In genomic region chr14:20916625-20917612, GRCm38 (mm10) we compare ENCODE assay signal across 21 mouse cellular contexts. TPM values are rescaled to one million over a fixed set of nuclear protein-coding genes. Genes with fewer than 3 reads are reported as not detected.
DNase-seq lines count a peak whose midpoint lies in the region; ATAC-seq and TF ChIP-seq lines count a peak whose summit lies in the region.
"Had no signal": no experiment of that assay in that cellular context is flagged by ENCODE, and none has a peak within 500 bp of the region (broad histone marks: within the 10 kb centered on the region; RNA-seq: fewer than 3 reads in every experiment).

No protein-coding gene starts in this region.

- no peak for TF ChIP-seq POLR2A in MEL (IDR thresholded peaks at IDR 0.05; ENCODE audit: control insufficient read depth in 1 of 2, insufficient read depth in 1 of 2, low read depth in 1 of 2, low read length in 2 of 2, poor library complexity in 1 of 2)

- no peak overlapping the region for H3K4me3 ChIP-seq in MEL (ENCODE audit: control insufficient read depth in 1 of 2, insufficient read depth in 1 of 2, low read depth in 2 of 2, low read length in 2 of 2)
- H3K4me3 ChIP-seq in liver, embryonic 12.5 days = no peak overlapping the region
- no peak overlapping the region for H3K4me3 ChIP-seq in liver, embryonic 16.5 days (ENCODE audit: low read depth, low read length)
- H3K4me3 ChIP-seq in kidney, embryonic 14.5 days (ENCODE audit: low read length) = no peak overlapping the region
- H3K4me3 ChIP-seq in forebrain, embryonic 15.5 days = no peak overlapping the region
- H3K4me3 ChIP-seq: embryonic facial prominence, embryonic 15.5 days; erythroblast, embryonic 14.5 days; forebrain, embryonic 10.5 days; heart, embryonic 13.5 days; hindbrain, embryonic 15.5 days had no signal

- TF ChIP-seq EP300 in MEL (IDR thresholded peaks at IDR 0.05; ENCODE audit: low read depth in 1 of 2, low read length in 2 of 2) = peak; percentile 88 to 89

- H3K9me3 ChIP-seq in MEL (replicated peaks; ENCODE audit: insufficient read depth, low read length) = no peaks in the 10 kb centered on the region
- H3K9me3 ChIP-seq in liver, embryonic 12.5 days (replicated peaks) = no peaks in the 10 kb centered on the region
- H3K9me3 ChIP-seq in liver, embryonic 16.5 days (replicated peaks; ENCODE audit: control insufficient read depth, low read length) = no peaks in the 10 kb centered on the region
- H3K9me3 ChIP-seq in kidney, embryonic 14.5 days (ENCODE audit: control insufficient read depth, low read length) = no peaks in the 10 kb centered on the region
- no peaks in the 10 kb centered on the region for H3K9me3 ChIP-seq in forebrain, embryonic 15.5 days
- H3K9me3 ChIP-seq: embryonic facial prominence, embryonic 15.5 days; forebrain, embryonic 10.5 days; heart, embryonic 13.5 days; hindbrain, embryonic 15.5 days had no signal

- peak overlapping the region; percentile 33; the same call in 1 of the 2 replicates for H3K4me2 ChIP-seq in liver, embryonic 12.5 days
- H3K4me2 ChIP-seq in liver, embryonic 16.5 days (ENCODE audit: low read depth, low read length) = no peak overlapping the region
- no peak overlapping the region for H3K4me2 ChIP-seq in kidney, embryonic 14.5 days (replicated peaks; ENCODE audit: low read depth, low read length)
- H3K4me2 ChIP-seq in forebrain, embryonic 15.5 days (replicated peaks) = no peak overlapping the region
- H3K4me2 ChIP-seq: embryonic facial prominence, embryonic 15.5 days; heart, embryonic 13.5 days; hindbrain, embryonic 15.5 days had no signal

- ATAC-seq in liver, embryonic 12.5 days = peak; percentile 65; the same call in 1 of the 2 replicates
- ATAC-seq in liver, embryonic 16.5 days (ENCODE audit: low read depth) = peak; percentile 64
- ATAC-seq in kidney, embryonic 14.5 days (ENCODE audit: low FRiP score, low TSS enrichment) = no peak
- no peak for ATAC-seq in forebrain, embryonic 15.5 days (replicated peaks)
- ATAC-seq: forebrain, embryonic 14.5 days had no signal

- peaks cover 0 to 34% of the 10 kb centered on the region in 2 experiments; a peak in 2 of 4 replicates for H3K36me3 ChIP-seq in MEL (ENCODE audit: control insufficient read depth in 1 of 2, insufficient read depth in 2 of 2, low read length in 2 of 2)
- no peaks in the 10 kb centered on the region for H3K36me3 ChIP-seq in liver, embryonic 12.5 days
- no peaks in the 10 kb centered on the region for H3K36me3 ChIP-seq in liver, embryonic 16.5 days (ENCODE audit: control insufficient read depth, insufficient read depth)
- no peaks in the 10 kb centered on the region for H3K36me3 ChIP-seq in kidney, embryonic 14.5 days (ENCODE audit: control insufficient read depth, insufficient read depth, low read length)
- no peaks in the 10 kb centered on the region for H3K36me3 ChIP-seq in forebrain, embryonic 15.5 days
- H3K36me3 ChIP-seq: embryonic facial prominence, embryonic 15.5 days; forebrain, embryonic 10.5 days; heart, embryonic 13.5 days; hindbrain, embryonic 15.5 days had no signal

- no peak for TF ChIP-seq RAD21 in MEL (IDR thresholded peaks at IDR 0.05; ENCODE audit: low read depth, low read length)

- no peaks in the 10 kb centered on the region for H3K27me3 ChIP-seq in MEL (ENCODE audit: control insufficient read depth in 1 of 2, insufficient read depth in 2 of 2, low read length in 2 of 2)
- H3K27me3 ChIP-seq in liver, embryonic 12.5 days (replicated peaks) = no peaks in the 10 kb centered on the region
- H3K27me3 ChIP-seq in liver, embryonic 16.5 days (ENCODE audit: control insufficient read depth, insufficient read depth, low read depth, low read length) = no peaks in the 10 kb centered on the region
- H3K27me3 ChIP-seq in kidney, embryonic 14.5 days (ENCODE audit: control insufficient read depth, insufficient read depth, low read length) = no peaks in the 10 kb centered on the region
- no peaks in the 10 kb centered on the region for H3K27me3 ChIP-seq in forebrain, embryonic 15.5 days
- H3K27me3 ChIP-seq: embryonic facial prominence, embryonic 15.5 days; heart, embryonic 13.5 days; hindbrain, embryonic 15.5 days had no signal

- H3K4me1 ChIP-seq in MEL (ENCODE audit: control insufficient read depth in 1 of 2, insufficient read depth in 2 of 2, low read length in 2 of 2) = peaks cover 15 to 27% of the 10 kb centered on the region in 2 experiments
- H3K4me1 ChIP-seq in liver, embryonic 12.5 days = peaks cover 34% of the 10 kb centered on the region
- H3K4me1 ChIP-seq in liver, embryonic 16.5 days (ENCODE audit: control insufficient read depth, low read depth, low read length) = no peaks in the 10 kb centered on the region; the same call in 1 of the 2 replicates
- no peaks in the 10 kb centered on the region for H3K4me1 ChIP-seq in kidney, embryonic 14.5 days (ENCODE audit: control insufficient read depth, insufficient read depth, low read length)
- H3K4me1 ChIP-seq in forebrain, embryonic 15.5 days = no peaks in the 10 kb centered on the region
- H3K4me1 ChIP-seq: embryonic facial prominence, embryonic 15.5 days; forebrain, embryonic 10.5 days; heart, embryonic 13.5 days; hindbrain, embryonic 15.5 days had no signal

- DNase-seq in 416B (ENCODE audit: low read depth) (peak; percentile 84), MEL (ENCODE audit: low read depth, low spot score) (peak; percentile 66)
- no peak for DNase-seq in adrenal gland, adult 18-20 months (ENCODE audit: low spot score in 2 of 2)
- no peak for DNase-seq in retina, postnatal 1 day
- DNase-seq: adrenal gland, adult 8-10 months; adrenal gland, postnatal 36 days; cerebellum, adult 11-12 months; cerebellum, adult 9-10 months; cerebellum, postnatal 25 days; gastrocnemius, postnatal 36 days; heart, postnatal 36 days had no signal

- H3K27ac ChIP-seq in MEL (ENCODE audit: control insufficient read depth, low read depth, low read length) = peak overlapping the region; percentile 50
- no peak overlapping the region for H3K27ac ChIP-seq in liver, embryonic 12.5 days
- no peak overlapping the region for H3K27ac ChIP-seq in liver, embryonic 16.5 days (ENCODE audit: low read length)
- no peak overlapping the region for H3K27ac ChIP-seq in kidney, embryonic 14.5 days (ENCODE audit: low read depth, low read length)
- H3K27ac ChIP-seq in forebrain, embryonic 15.5 days (replicated peaks) = no peak overlapping the region
- H3K27ac ChIP-seq: embryonic facial prominence, embryonic 15.5 days; forebrain, embryonic 10.5 days; heart, embryonic 13.5 days; hindbrain, embryonic 15.5 days had no signal

- no peak overlapping the region for H3K9ac ChIP-seq in MEL (ENCODE audit: control insufficient read depth, low read depth, low read length, poor library complexity, severe bottlenecking)
- H3K9ac ChIP-seq in liver, embryonic 12.5 days = no peak overlapping the region
- no peak overlapping the region for H3K9ac ChIP-seq in liver, embryonic 16.5 days (ENCODE audit: low read depth, low read length)
- H3K9ac ChIP-seq in kidney, embryonic 14.5 days (ENCODE audit: low read depth, low read length) = no peak overlapping the region
- no peak overlapping the region for H3K9ac ChIP-seq in forebrain, embryonic 15.5 days (replicated peaks)
- H3K9ac ChIP-seq: embryonic facial prominence, embryonic 15.5 days; heart, embryonic 13.5 days; hindbrain, embryonic 15.5 days had no signal

- no peak for TF ChIP-seq CTCF in MEL (IDR thresholded peaks at IDR 0.05 in 2 of 3, conservative IDR thresholded peaks at IDR 0.05 in 1 of 3; ENCODE audit: control insufficient read depth in 1 of 3, insufficient read depth in 1 of 3, low read depth in 2 of 3, low read length in 3 of 3, poor library complexity in 1 of 3, severe bottlenecking in 1 of 3)

- 45% methylated on average over 7 of the region's 7 CpGs for WGBS in liver, embryonic 12.5 days (ENCODE audit: insufficient replicate concordance)
- 38% methylated on average over 7 of the region's 7 CpGs for WGBS in liver, embryonic 16.5 days (ENCODE audit: insufficient replicate concordance)
- WGBS in kidney, embryonic 14.5 days = 92% methylated on average over 7 of the region's 7 CpGs
- 91% methylated on average over 7 of the region's 7 CpGs for WGBS in forebrain, embryonic 15.5 days

- H3K79me2 ChIP-seq in MEL (ENCODE audit: control insufficient read depth, insufficient read depth, low read length, poor library complexity) = no peaks in the 10 kb centered on the region

TF ChIP-seq in MEL, 35 proteins besides CTCF, POLR2A, EP300 and RAD21 (continues in another document):
- TF ChIP-seq SMC3 (IDR thresholded peaks at IDR 0.05; ENCODE audit: low read depth, low read length) (no peak), GABPA (IDR thresholded peaks at IDR 0.05; ENCODE audit: low read depth, low read length) (no peak), MXI1 (IDR thresholded peaks at IDR 0.05; ENCODE audit: low read depth, low read length) (0 out of 2 replicates have a peak, but pooled peaks have one; percentile 38), HCFC1 (IDR thresholded peaks at IDR 0.05; ENCODE audit: low read depth, low read length) (peak; percentile 54; the same call in 1 of the 2 replicates), E2F4 (IDR thresholded peaks at IDR 0.05; ENCODE audit: borderline replicate concordance, low read depth, low read length) (no peak), ELF1 (IDR thresholded peaks at IDR 0.05; ENCODE audit: low read depth, low read length) (no peak), ZKSCAN1 (IDR thresholded peaks at IDR 0.05; ENCODE audit: low read depth, low read length) (no peak), KAT2A (conservative IDR thresholded peaks at IDR 0.05; ENCODE audit: low read depth, low read length) (no peak), MEF2A (IDR thresholded peaks at IDR 0.05; ENCODE audit: extremely low read depth, insufficient replicate concordance, low read depth, low read length, poor library complexity, severe bottlenecking) (peak; percentile 76; the same call in 1 of the 2 replicates), RCOR1 (IDR thresholded peaks at IDR 0.05; ENCODE audit: low read depth, low read length) (peak; percentile 89), CHD2 (IDR thresholded peaks at IDR 0.05; ENCODE audit: low read length) (no peak), USF1 (IDR thresholded peaks at IDR 0.05; ENCODE audit: low read depth, low read length) (peak; percentile 51), ETS1 (IDR thresholded peaks at IDR 0.05; ENCODE audit: low read depth, low read length) (peak; percentile 82), GATA1 (IDR thresholded peaks at IDR 0.05; ENCODE audit: low read depth, low read length) (peak; percentile 92)

RNA-seq across cellular contexts. Expression of gene Vcl, which starts 12.3 kb away (rescaled TPM):
- total RNA-seq in MEL (2012; rRNA removed) = 11.7 and 14.7 TPM in 2 replicates
- polyA plus RNA-seq in MEL (2012; ENCODE audit: insufficient read depth in 1 of 2, insufficient read length in 2 of 2, low read depth in 1 of 2, low replicate concordance in 2 of 2, missing spikeins in 1 of 2) = 10 to 100 TPM in 1 of 2 experiments, not detected in 1; 30.3 TPM
- polyA plus RNA-seq in liver, embryonic 12.5 days (2016; fragmentation: Nextera tagmentation; extraction: Ambion mirVana) = 36.0 and 37.7 TPM in 2 replicates
- 18.8 and 19.9 TPM in 2 replicates for polyA plus RNA-seq in liver, embryonic 16.5 days (2015; fragmentation: Nextera tagmentation; extraction: Ambion mirVana)
- polyA plus RNA-seq in kidney, embryonic 14.5 days (2014; fragmentation: Nextera tagmentation; extraction: Ambion mirVana) = 19.1 and 42.4 TPM in 2 replicates
- total RNA-seq in adrenal gland, adult 18-20 months (2021) = 100 to 1,000 TPM in 1 of 2 experiments, 10 to 100 TPM in 1; 83.0 to 123 TPM
- 9.0 and 10.9 TPM in 2 replicates for polyA plus RNA-seq in forebrain, embryonic 15.5 days (2015; fragmentation: Nextera tagmentation; extraction: Ambion mirVana)

Comparison
In these comparisons a context has a peak if more than half of its experiments do, and no peak if none do; other contexts are left out.
1. DNase-seq: peak in 416B (single experiment) and MEL (single experiment); none in adrenal gland, adult 18-20 months (0 of 2) and retina, postnatal 1 day (single experiment).
2. ATAC-seq: peak in liver, embryonic 12.5 days (single experiment) and liver, embryonic 16.5 days (single experiment); none in kidney, embryonic 14.5 days (single experiment) and forebrain, embryonic 15.5 days (single experiment).